Mouse (Mus musculus) neural tube, embryonic 11.5 days (tissue): ENCODE measurements around the gene Macrod2. TPM values are rescaled to one million over a fixed set of nuclear protein-coding genes. Genes with fewer than 3 reads are reported as not detected.

Experiments
- ATAC-seq: fragments of 200-750 bp; cut with Nextera tagmentation; 2 replicates; pipeline ENCODE4 v1.8.0; 2017; ENCODE audit warnings: moderate number of reproducible peaks, mild to moderate bottlenecking, moderate TSS enrichment, moderate library complexity; ENCODE audit not compliant: insufficient read depth, low FRiP score, low TSS enrichment
- DNase-seq: peaks from one replicate; pipeline ENCODE4 v3.0.0-alpha.2; 2015; ENCODE audit warnings: low spot score
- H3K27ac ChIP-seq: fragments of 300-500 bp; sonication (generic); 2 replicates; pipeline ENCODE4 v1.5.1; 2014; ENCODE audit warnings: low read depth, mild to moderate bottlenecking, low read length
- H3K27me3 ChIP-seq: fragments of 300-500 bp; sonication (generic); 2 replicates; pipeline ENCODE4 v1.6.1; 2014; ENCODE audit warnings: mild to moderate bottlenecking, low read length, mixed read lengths; ENCODE audit not compliant: control insufficient read depth, insufficient read depth
- H3K36me3 ChIP-seq: fragments of 300-500 bp; sonication (generic); 2 replicates; pipeline ENCODE4 v1.6.1; 2014; ENCODE audit warnings: mild to moderate bottlenecking, low read length, moderate library complexity, mixed read lengths; ENCODE audit not compliant: control insufficient read depth, insufficient read depth
- H3K4me1 ChIP-seq: fragments of 300-500 bp; sonication (generic); 2 replicates; pipeline ENCODE4 v1.6.1; 2014; ENCODE audit warnings: low read length, mixed read lengths; ENCODE audit not compliant: control insufficient read depth, insufficient read depth
- H3K4me2 ChIP-seq: fragments of 300-500 bp; sonication (generic); 2 replicates; pipeline ENCODE4 v1.6.1; 2014; ENCODE audit warnings: low read depth, mild to moderate bottlenecking, moderate library complexity
- H3K4me3 ChIP-seq: fragments of 300-500 bp; sonication (generic); 2 replicates; pipeline ENCODE4 v1.5.1; 2014; ENCODE audit warnings: low read depth, low read length
- H3K9ac ChIP-seq: fragments of 300-500 bp; sonication (generic); 2 replicates; pipeline ENCODE4 v1.6.1; 2014; ENCODE audit warnings: mild to moderate bottlenecking, low read length
- H3K9me3 ChIP-seq: fragments of 300-500 bp; sonication (generic); 2 replicates; pipeline ENCODE4 v1.6.1; 2016; ENCODE audit warnings: low read length; ENCODE audit not compliant: control insufficient read depth
- WGBS: fragments of 180-500 bp; shearing (Covaris S2); extraction: QIAGEN DNeasy Blood & Tissue Kit; methylation state at CpG from one replicate; pipeline ENCODE4 v1.1.7; 2014; 5-methylcytosine and 5-hydroxymethylcytosine counted together
- polyA plus RNA-seq: library from polyadenylated mRNA; unstranded; fragments of >200 nt; fragmentation: Nextera tagmentation; extraction: Ambion mirVana; gene quantifications from 2 replicates; pipeline ENCODE4 v1.2.1, GENCODE M21; 2014

The Macrod2 gene
- polyA plus RNA-seq, 1 experiment from 2014 or later: 46.0 TPM

- H3K9me3 ChIP-seq: no peaks in the 10 kb centered on the region
- no peak overlapping the region for H3K4me3 ChIP-seq
- H3K27me3 ChIP-seq: no peaks in the 10 kb centered on the region
- H3K27ac ChIP-seq: no peak overlapping the region
- H3K4me1 ChIP-seq: no peaks in the 10 kb centered on the region
- H3K9ac ChIP-seq: no peak overlapping the region
- DNase-seq (no peak), ATAC-seq (no peak)
- 39% methylated on average over 4 of the region's 4 CpGs for WGBS
- H3K4me2 ChIP-seq: no peak overlapping the region
- H3K36me3 ChIP-seq: no peaks in the 10 kb centered on the region
Measured at GRCm38 (mm10) chr2:140905331-140905730, 510.2 kb downstream of the Macrod2 start.

DNA sequence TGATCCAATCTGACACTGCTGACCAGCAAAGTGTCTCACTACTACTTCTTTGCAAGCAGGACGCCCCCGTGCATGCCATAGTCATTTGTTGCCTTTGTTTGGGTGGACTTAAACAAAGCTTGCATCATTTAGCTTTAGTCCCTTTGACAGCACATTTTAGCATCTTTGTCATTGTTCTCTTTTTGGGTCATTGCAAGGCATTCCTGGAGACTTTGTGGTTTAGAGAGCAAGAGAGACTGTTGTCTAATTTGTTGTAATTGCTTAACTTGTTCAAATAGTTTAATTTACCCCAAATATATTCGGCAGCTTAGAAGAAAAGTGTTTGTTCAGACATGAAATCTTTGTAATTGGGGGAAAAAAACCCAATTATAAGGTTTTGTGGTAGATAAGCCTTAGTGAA lies 511.0 kb downstream of the Macrod2 start:
- DNase-seq (no peak), ATAC-seq (no peak)
- no peaks in the 10 kb centered on the region for H3K36me3 ChIP-seq
- 35% methylated on average over 3 of the region's 3 CpGs for WGBS
- H3K4me1 ChIP-seq: no peaks in the 10 kb centered on the region
- no peak overlapping the region for H3K9ac ChIP-seq
- no peaks in the 10 kb centered on the region for H3K27me3 ChIP-seq
- no peak overlapping the region for H3K4me3 ChIP-seq
- H3K9me3 ChIP-seq: no peaks in the 10 kb centered on the region
- H3K27ac ChIP-seq: no peak overlapping the region
- no peak overlapping the region for H3K4me2 ChIP-seq

GRCm38 (mm10) chr2:140911463-140911862 lies 516.4 kb downstream of the Macrod2 start:
- no peak overlapping the region for H3K27ac ChIP-seq
- no peaks in the 10 kb centered on the region for H3K4me1 ChIP-seq
- DNase-seq (no peak), ATAC-seq (no peak)
- whole genome bisulfite sequencing: 64% methylated on average over 6 of the region's 6 CpGs
- no peak overlapping the region for H3K9ac ChIP-seq
- no peak overlapping the region for H3K4me3 ChIP-seq
- H3K4me2 ChIP-seq: no peak overlapping the region
- no peaks in the 10 kb centered on the region for H3K36me3 ChIP-seq
- H3K9me3 ChIP-seq: no peaks in the 10 kb centered on the region
- no peaks in the 10 kb centered on the region for H3K27me3 ChIP-seq

DNA sequence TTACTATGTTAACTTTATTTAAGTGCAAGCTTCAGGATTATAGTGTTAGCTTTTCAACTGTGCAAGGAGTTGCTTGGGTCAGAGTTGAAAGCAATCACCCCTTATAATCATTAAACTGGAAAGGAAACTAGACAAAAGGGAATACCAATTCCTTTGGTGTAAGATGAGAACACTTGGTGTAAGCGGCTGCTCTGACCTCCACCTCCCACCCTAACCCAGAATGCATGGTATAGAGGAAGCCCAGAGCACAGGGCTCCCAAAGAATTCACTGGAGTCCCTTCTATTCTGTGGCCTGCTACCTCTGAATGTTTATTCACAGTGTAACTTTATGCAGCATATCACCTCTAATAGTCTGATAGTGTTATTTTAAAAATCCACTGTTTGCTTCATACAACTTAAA lies 517.1 kb downstream of the Macrod2 start:
- Histone ChIP-seq H3K36me3 (no peaks in the 10 kb centered on the region), H3K9me3 (no peaks in the 10 kb centered on the region), H3K27me3 (no peaks in the 10 kb centered on the region), H3K4me2 (no peak overlapping the region), H3K4me3 (no peak overlapping the region), H3K9ac (no peak overlapping the region), H3K4me1 (no peaks in the 10 kb centered on the region), H3K27ac (no peak overlapping the region)
- no peak for DNase-seq
- no peak for ATAC-seq
- WGBS: 15% methylated on average over 1 of the region's 1 CpGs

GRCm38 (mm10) chr2:140912931-140913330 lies 517.8 kb downstream of the Macrod2 start:
- ATAC-seq: no peak
- DNase-seq: no peak
- no peaks in the 10 kb centered on the region for H3K9me3 ChIP-seq
- H3K4me3 ChIP-seq: no peak overlapping the region
- no peak overlapping the region for H3K4me2 ChIP-seq
- 86% methylated on average over 2 of the region's 2 CpGs for WGBS
- no peak overlapping the region for H3K27ac ChIP-seq
- no peaks in the 10 kb centered on the region for H3K4me1 ChIP-seq
- no peak overlapping the region for H3K9ac ChIP-seq
- no peaks in the 10 kb centered on the region for H3K27me3 ChIP-seq
- H3K36me3 ChIP-seq: no peaks in the 10 kb centered on the region

DNA sequence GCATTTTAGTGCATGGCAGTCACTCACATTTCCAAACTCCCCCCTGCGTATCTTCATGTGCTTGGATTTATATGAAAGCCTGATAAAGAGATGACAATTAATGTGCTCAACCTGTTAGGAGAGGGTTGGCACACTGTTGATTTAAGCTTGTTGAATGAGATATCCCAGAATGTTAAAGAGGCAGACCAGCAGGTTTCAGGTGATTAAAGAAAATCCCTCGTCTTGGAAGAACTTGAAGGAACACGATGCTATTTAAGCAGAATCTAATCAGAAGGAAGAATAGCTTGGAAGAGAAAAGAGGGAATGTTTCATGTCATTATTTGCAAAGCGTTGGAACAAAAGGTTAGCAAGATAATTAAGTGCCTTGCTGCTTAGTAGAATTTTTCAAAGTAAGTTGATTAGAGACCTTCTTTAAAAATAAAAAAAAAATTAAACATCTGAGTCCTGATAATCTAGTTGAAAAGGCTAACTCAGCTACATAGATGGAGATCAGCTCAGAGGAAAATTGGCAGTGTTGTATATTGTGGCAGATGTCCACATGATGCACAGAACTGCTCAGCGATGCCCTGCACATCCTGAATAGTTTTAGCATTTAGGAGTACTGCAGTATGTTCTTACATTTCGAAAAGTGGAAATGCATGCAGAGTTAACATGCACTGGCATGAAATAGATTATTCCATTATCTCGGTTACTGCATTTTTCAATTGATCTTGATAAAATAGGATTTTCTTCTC lies 518.7 kb downstream of the Macrod2 start:
- ATAC-seq (no peak), DNase-seq (no peak)
- 82% methylated on average over 7 of the region's 7 CpGs for WGBS
- H3K9me3 ChIP-seq: no peaks in the 10 kb centered on the region
- no peaks in the 10 kb centered on the region for H3K36me3 ChIP-seq
- H3K4me1 ChIP-seq: no peaks in the 10 kb centered on the region
- no peak overlapping the region for H3K9ac ChIP-seq
- no peak overlapping the region for H3K4me3 ChIP-seq
- H3K27ac ChIP-seq: no peak overlapping the region
- H3K27me3 ChIP-seq: no peaks in the 10 kb centered on the region
- H3K4me2 ChIP-seq: no peak overlapping the region

DNA sequence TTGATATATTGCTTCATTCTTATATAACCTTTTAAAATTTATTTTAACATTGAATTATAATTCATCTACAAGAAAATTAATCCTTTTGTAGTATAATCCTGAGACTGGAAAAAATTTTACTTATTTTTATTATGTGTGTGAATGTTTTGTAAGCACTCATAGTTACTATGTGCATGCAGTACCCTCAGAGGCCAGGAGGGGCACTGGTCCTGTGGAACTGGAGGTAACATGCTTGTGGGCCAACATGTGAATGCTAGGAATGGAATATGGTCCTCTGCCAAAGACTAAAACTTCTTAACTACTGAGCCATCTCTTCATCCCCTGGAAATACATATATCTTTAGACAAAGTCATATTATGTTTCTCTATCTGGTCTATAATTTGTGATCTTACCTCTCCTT lies 531.8 kb downstream of the Macrod2 start:
- no peak overlapping the region for H3K4me2 ChIP-seq

DNA sequence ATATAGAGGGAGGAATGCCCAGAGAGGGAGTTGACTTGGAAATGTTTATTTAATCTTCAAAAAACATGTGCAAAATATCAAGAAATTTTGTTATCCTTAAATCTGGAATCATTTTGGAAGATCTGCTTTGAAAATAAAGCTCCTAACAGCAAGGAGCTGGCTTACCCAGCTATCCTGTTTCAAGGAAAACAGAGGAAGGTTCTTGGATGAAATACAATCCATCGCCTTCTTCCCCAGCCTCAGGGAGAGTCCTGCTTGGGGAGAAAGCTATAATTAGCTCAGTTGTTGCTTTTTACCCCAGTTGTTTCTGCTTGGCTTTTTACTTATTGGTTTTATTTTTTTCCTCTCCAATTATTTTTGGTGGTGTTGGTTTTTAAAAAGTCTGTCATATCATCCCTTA lies 539.4 kb downstream of the Macrod2 start:
- 54% methylated on average over 1 of the region's 1 CpGs for WGBS
- ATAC-seq (no peak), DNase-seq (no peak)
- Histone ChIP-seq H3K27me3 (no peaks in the 10 kb centered on the region), H3K27ac (no peak overlapping the region), H3K9ac (no peak overlapping the region), H3K36me3 (no peaks in the 10 kb centered on the region), H3K4me1 (no peaks in the 10 kb centered on the region), H3K4me3 (no peak overlapping the region), H3K9me3 (no peaks in the 10 kb centered on the region), H3K4me2 (no peak overlapping the region)

More for the DNA sequence above, 531.8 kb downstream of the Macrod2 start:
- H3K9ac ChIP-seq: no peak overlapping the region
- no peaks in the 10 kb centered on the region for H3K9me3 ChIP-seq
- H3K4me1 ChIP-seq: no peaks in the 10 kb centered on the region
- no peak overlapping the region for H3K4me3 ChIP-seq
- H3K36me3 ChIP-seq: no peaks in the 10 kb centered on the region
- DNase-seq (no peak), ATAC-seq (no peak)
- no peak overlapping the region for H3K27ac ChIP-seq
- no peaks in the 10 kb centered on the region for H3K27me3 ChIP-seq

DNA sequence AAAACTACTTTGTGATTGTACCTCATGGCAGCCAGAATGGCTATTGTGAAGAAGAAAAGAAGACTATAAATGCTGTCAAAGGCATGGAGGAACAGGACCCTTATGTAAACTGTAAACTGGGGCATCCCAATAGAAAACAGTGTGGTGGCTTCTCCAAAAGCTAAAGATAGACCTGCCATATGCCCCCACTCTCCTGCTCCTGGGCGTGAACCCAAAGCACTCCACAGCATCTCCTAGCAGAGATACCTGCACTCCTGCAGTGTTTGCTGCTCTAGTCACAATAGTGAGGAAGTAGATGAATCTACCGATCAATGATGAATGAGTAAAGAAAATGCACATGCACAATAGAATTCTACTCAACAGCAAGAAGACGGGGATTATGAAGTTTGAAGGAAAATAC lies 554.4 kb downstream of the Macrod2 start:
- Histone ChIP-seq H3K9me3 (no peaks in the 10 kb centered on the region), H3K4me3 (no peak overlapping the region), H3K4me1 (no peaks in the 10 kb centered on the region), H3K4me2 (no peak overlapping the region), H3K27ac (no peak overlapping the region), H3K9ac (no peak overlapping the region), H3K36me3 (no peaks in the 10 kb centered on the region), H3K27me3 (no peaks in the 10 kb centered on the region)
- ATAC-seq (no peak), DNase-seq (no peak)
- WGBS: 96% methylated on average over 3 of the region's 3 CpGs
